Mouse (Mus musculus): Measurements from ENCODE around the gene Lims1.

DNA sequence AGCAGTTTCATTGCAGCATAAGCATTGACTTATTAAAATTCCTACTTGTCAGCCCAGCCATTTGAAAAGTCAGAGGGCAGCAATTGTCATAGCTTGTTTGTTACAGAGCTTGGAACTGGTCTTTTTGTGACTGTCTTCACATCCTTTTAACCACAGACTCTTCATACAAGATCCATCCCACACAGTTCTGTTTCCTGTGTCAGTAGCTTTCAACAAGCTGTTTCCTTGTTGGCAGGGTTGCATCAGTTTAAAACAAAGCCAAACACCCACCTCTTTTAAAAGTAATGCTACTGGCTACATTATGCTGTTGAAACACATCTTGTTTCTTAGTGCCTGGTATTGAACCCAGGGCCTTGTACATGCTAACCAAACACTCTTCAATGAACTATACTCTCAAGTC lies 46.9 kb downstream of the Lims1 start:
- TF ChIP-seq CTCF (IDR thresholded peaks at IDR 0.05; ENCODE audit: borderline replicate concordance, insufficient read depth, low read length) (no peak), POLR2A (IDR thresholded peaks at IDR 0.05; ENCODE audit: low read depth, low read length) (no peak)
